8 mouse cellular contexts compared by ENCODE assay signal in genomic region chr2:92296402-92296801, GRCm38 (mm10).
A peak's percentile ranks its signal among the peaks of the same experiment; 100 is the strongest.
DNase-seq lines count a peak whose midpoint lies in the region; ATAC-seq and TF ChIP-seq lines count a peak whose summit lies in the region.

No protein-coding gene starts in this region.

- H3K4me2 ChIP-seq in intestine, embryonic 14.5 days (ENCODE audit: low read length), result no peak overlapping the region
- no peak overlapping the region for H3K4me2 ChIP-seq in intestine, embryonic 15.5 days (replicated peaks)
- H3K4me2 ChIP-seq in midbrain, postnatal 0 days (ENCODE audit: low read depth, low read length, poor library complexity, severe bottlenecking), result no peak overlapping the region

- H3K4me1 ChIP-seq in intestine, embryonic 14.5 days (replicated peaks; ENCODE audit: control insufficient read depth, insufficient read depth, low read length), result no peaks in the 10 kb centered on the region; the same call in 1 of the 2 replicates
- no peaks in the 10 kb centered on the region for H3K4me1 ChIP-seq in intestine, embryonic 15.5 days (replicated peaks)
- H3K4me1 ChIP-seq in midbrain, postnatal 0 days (ENCODE audit: insufficient read depth, low read length), result no peaks in the 10 kb centered on the region

- no peaks in the 10 kb centered on the region; the same call in 1 of the 2 replicates for H3K36me3 ChIP-seq in intestine, embryonic 14.5 days (ENCODE audit: control insufficient read depth, insufficient read depth, low read length)
- no peaks in the 10 kb centered on the region for H3K36me3 ChIP-seq in intestine, embryonic 15.5 days
- H3K36me3 ChIP-seq in midbrain, postnatal 0 days (ENCODE audit: insufficient read depth, low read length), result no peaks in the 10 kb centered on the region
- no peaks in the 10 kb centered on the region for H3K36me3 ChIP-seq in splenic B cell, adult 2 months (ENCODE audit: control insufficient read depth, insufficient read depth, low read length, poor library complexity, severe bottlenecking)

- no peak overlapping the region for H3K9ac ChIP-seq in intestine, embryonic 14.5 days (ENCODE audit: low read length)
- no peak overlapping the region for H3K9ac ChIP-seq in intestine, embryonic 15.5 days
- H3K9ac ChIP-seq in midbrain, postnatal 0 days (replicated peaks; ENCODE audit: low read length, poor library complexity, severe bottlenecking), result no peak overlapping the region

- peak; percentile 86 for TF ChIP-seq CTCF in midbrain, postnatal 0 days (IDR thresholded peaks at IDR 0.05)

- DNase-seq in intestine, embryonic 14.5 days (ENCODE audit: low spot score), result peak; percentile 79
- DNase-seq in cerebellum, adult 11 months, result peak; percentile 71
- peak; percentile 50 to 89 for DNase-seq in frontal cortex, adult 2 months (ENCODE audit: extremely low spot score in 1 of 2, low spot score in 1 of 2)
- DNase-seq in left cerebral cortex, postnatal 14 days (ENCODE audit: low spot score in 2 of 2), result peak; percentile 87 to 90
- peak; percentile 96 for DNase-seq in midbrain, postnatal 0 days (ENCODE audit: low spot score)
- DNase-seq in splenic B cell, adult 2 months (ENCODE audit: low read depth, low spot score), result peak; percentile 88

- H3K9me3 ChIP-seq in intestine, embryonic 14.5 days (ENCODE audit: control insufficient read depth, low read length), result no peaks in the 10 kb centered on the region
- no peaks in the 10 kb centered on the region for H3K9me3 ChIP-seq in intestine, embryonic 15.5 days
- no peaks in the 10 kb centered on the region for H3K9me3 ChIP-seq in midbrain, postnatal 0 days (ENCODE audit: low read length)

- H3K27me3 ChIP-seq in intestine, embryonic 14.5 days (replicated peaks; ENCODE audit: control insufficient read depth, insufficient read depth, low read length), result no peaks in the 10 kb centered on the region
- H3K27me3 ChIP-seq in intestine, embryonic 15.5 days (replicated peaks), result no peaks in the 10 kb centered on the region
- H3K27me3 ChIP-seq in midbrain, postnatal 0 days (ENCODE audit: insufficient read depth, low read length), result no peaks in the 10 kb centered on the region
- no peaks in the 10 kb centered on the region for H3K27me3 ChIP-seq in splenic B cell, adult 2 months (ENCODE audit: control insufficient read depth, insufficient read depth, low read length, poor library complexity, severe bottlenecking)

- no peak overlapping the region for H3K27ac ChIP-seq in intestine, embryonic 14.5 days (ENCODE audit: low read depth)
- H3K27ac ChIP-seq in intestine, embryonic 15.5 days, result no peak overlapping the region
- H3K27ac ChIP-seq in midbrain, postnatal 0 days (ENCODE audit: low read depth, low read length), result no peak overlapping the region

- ATAC-seq in intestine, embryonic 14.5 days (replicated peaks; ENCODE audit: low FRiP score, low TSS enrichment, low read depth), result no peak
- no peak for ATAC-seq in intestine, embryonic 15.5 days
- peak; percentile 91 for ATAC-seq in inflammation-experienced regulatory T-cells, adult 6 months
- ATAC-seq in midbrain, postnatal 0 days (ENCODE audit: low FRiP score), result no peak

- no peak overlapping the region for H3K4me3 ChIP-seq in intestine, embryonic 14.5 days (ENCODE audit: low read depth, low read length)
- no peak overlapping the region for H3K4me3 ChIP-seq in intestine, embryonic 15.5 days (replicated peaks)
- no peak overlapping the region for H3K4me3 ChIP-seq in midbrain, postnatal 0 days (ENCODE audit: low read depth, low read length)

- 9% methylated on average over 6 of the region's 6 CpGs for WGBS in intestine, embryonic 14.5 days
- WGBS in intestine, embryonic 15.5 days, result 7% methylated on average over 6 of the region's 6 CpGs
- WGBS in midbrain, postnatal 0 days, result 3% methylated on average over 6 of the region's 6 CpGs

- intact Hi-C loops in left cerebral cortex, postnatal 14 days (cut with DNase I), result loop anchor here (2.0 kb wide), 1 partner anchor 34 kb away; no protein-coding TSS in a partner anchor
